Mouse (Mus musculus) left cerebral cortex, postnatal 25 days (tissue): ENCODE results near the gene Tmc5. TPM values are rescaled to one million over a fixed set of nuclear protein-coding genes. Genes with fewer than 3 reads are reported as not detected.

ENCODE experiments used
- DNase-seq, 2 experiments: peaks; one replicate each; pipeline ENCODE4 v3.0.0; 2022; ENCODE audit warnings: low spot score in 2 of 2, mixed read lengths in 1 of 2
- intact Hi-C: fragments of 180-260 bp; cut with DNase I; formaldehyde crosslinking; loops from one replicate; pipeline ENCODE4 v1.15.1; 2025
- total RNA-seq, 2 experiments: library from RNA; stranded (reverse); gene quantifications; 2 replicates each; pipeline ENCODE4 v1.2.3; 2021

Gene Tmc5
- total RNA-seq, 2 experiments from 2014 or later = 0.27 to 0.37 TPM

- intact Hi-C loops = no loop called here
- DNase-seq = no peak
These were observed 126.8 kb downstream of the Tmc5 start for GRCm38 (mm10) chr7:118723927-118724326.

Other genes with a start within 250 kb of the Tmc5 start
- gene Syt17, start 149.1 kb upstream of the Tmc5 start, total RNA-seq = 10 to 100 TPM; 61.6 to 73.9 TPM
- gene Itpripl2, start 105.3 kb upstream of the Tmc5 start, total RNA-seq = 1 to 10 TPM; 3.3 to 3.4 TPM
- gene Coq7, start 63.9 kb upstream of the Tmc5 start, total RNA-seq = 10 to 100 TPM; 33.4 to 37.1 TPM
- 10 to 100 TPM; 13.3 to 21.4 TPM for gene Tmc7, start 12.6 kb upstream of the Tmc5 start, total RNA-seq
- gene Gde1, start 108.5 kb downstream of the Tmc5 start, total RNA-seq = 100 to 1,000 TPM; 288 TPM
- 10 to 100 TPM; 44.5 to 47.7 TPM for gene Ccp110, start 115.3 kb downstream of the Tmc5 start, total RNA-seq
- 10 to 100 TPM; 51.2 to 58.2 TPM for gene Vps35l, start 142.9 kb downstream of the Tmc5 start, total RNA-seq